Mouse (Mus musculus) adrenal gland, postnatal 10 days (tissue): ENCODE data around the gene Arhgap8. TPM values are rescaled to one million over a fixed set of nuclear protein-coding genes. Genes with fewer than 3 reads are reported as not detected.
A peak's percentile ranks its signal among the peaks of the same experiment; 100 is the strongest.
"Not testable (repeated sequence)": the region's sequence is repeated elsewhere in the genome, so short reads cannot be mapped to it uniquely, and the experiment has no call there.

Experiments
- DNase-seq: peaks from one replicate; pipeline ENCODE4 v3.0.0; 2021; ENCODE audit warnings: mixed read lengths
- total RNA-seq, 2 experiments: library from RNA; stranded (reverse); gene quantifications; 2 replicates each; pipeline ENCODE4 v1.2.3; 2021

Gene Arhgap8
- total RNA-seq, 2 experiments from 2014 or later: 1.1 to 1.2 TPM

GRCm38 (mm10) chr15:84698189-84698588, 21.7 kb upstream of the Arhgap8 start:
- DNase-seq: no peak

- DNase-seq: peak; percentile 84
These were observed 19.6 kb upstream of the Arhgap8 start for GRCm38 (mm10) chr15:84700147-84700794.

- peak; percentile 60 for DNase-seq
These were observed 17.9 kb upstream of the Arhgap8 start for GRCm38 (mm10) chr15:84701947-84702346.

- no peak for DNase-seq
These were observed 17.2 kb upstream of the Arhgap8 start for GRCm38 (mm10) chr15:84702391-84703345.

GRCm38 (mm10) chr15:84703992-84704391, 15.9 kb upstream of the Arhgap8 start:
- no peak for DNase-seq

GRCm38 (mm10) chr15:84705351-84705901, 14.4 kb upstream of the Arhgap8 start:
- DNase-seq: no peak

GRCm38 (mm10) chr15:84706983-84707619, 12.8 kb upstream of the Arhgap8 start:
- DNase-seq: no peak

GRCm38 (mm10) chr15:84712566-84713405, 7.1 kb upstream of the Arhgap8 start:
- no peak for DNase-seq

GRCm38 (mm10) chr15:84714730-84715129, 5.1 kb upstream of the Arhgap8 start:
- DNase-seq: peak; percentile 81

- no peak for DNase-seq
These were observed 4.7 kb upstream of the Arhgap8 start for GRCm38 (mm10) chr15:84715132-84715531.

GRCm38 (mm10) chr15:84717570-84718270, 2.1 kb upstream of the Arhgap8 start:
- not testable (repeated sequence) for DNase-seq

GRCm38 (mm10) chr15:84718785-84719184, 1.1 kb upstream of the Arhgap8 start:
- DNase-seq: no peak

- DNase-seq: peak; percentile 43
These were observed 696 bp downstream of the Arhgap8 start for GRCm38 (mm10) chr15:84720291-84721204.

- DNase-seq: not testable (repeated sequence)
These were observed 3.8 kb downstream of the Arhgap8 start for GRCm38 (mm10) chr15:84723656-84724055.

- no peak for DNase-seq
These were observed 4.3 kb downstream of the Arhgap8 start for GRCm38 (mm10) chr15:84724199-84724598.

GRCm38 (mm10) chr15:84729685-84730084, 9.8 kb downstream of the Arhgap8 start:
- DNase-seq: peak; percentile 70

- no peak for DNase-seq
These were observed 11.0 kb downstream of the Arhgap8 start for GRCm38 (mm10) chr15:84730893-84731292.

GRCm38 (mm10) chr15:84731676-84732424, 12.0 kb downstream of the Arhgap8 start:
- no peak for DNase-seq

GRCm38 (mm10) chr15:84732425-84732749, 12.5 kb downstream of the Arhgap8 start:
- DNase-seq: no peak
